Mouse (Mus musculus): ENCODE measurements around the gene Kcnj15.
A peak's percentile ranks its signal among the peaks of the same experiment; 100 is the strongest.

GRCm38 (mm10) chr16:95231768-95232167 lies 25.6 kb upstream of the Kcnj15 start:
- no peak for TF ChIP-seq CTCF (IDR thresholded peaks at IDR 0.05)
- TF ChIP-seq EP300 (IDR thresholded peaks at IDR 0.05), result peak; percentile 62

Data from lung, postnatal 0 days (tissue).